Mouse (Mus musculus): Measurements from ENCODE around the gene Snx29. TPM values are rescaled to one million over a fixed set of nuclear protein-coding genes. Genes with fewer than 3 reads are reported as not detected.
A peak's percentile ranks its signal among the peaks of the same experiment; 100 is the strongest.

Snx29 gene
- polyA plus RNA-seq, 1 experiment from 2014 or later = 11.4 TPM

- Histone ChIP-seq H3K36me3 (ENCODE audit: control insufficient read depth, insufficient read depth, low read length) (peaks cover 2% of the 10 kb centered on the region; the same call in 1 of the 2 replicates), H3K4me2 (ENCODE audit: low read depth, low read length) (no peak overlapping the region), H3K9me3 (ENCODE audit: control insufficient read depth, low read length) (no peaks in the 10 kb centered on the region), H3K4me1 (replicated peaks; ENCODE audit: control insufficient read depth, insufficient read depth, low read length) (no peaks in the 10 kb centered on the region), H3K9ac (ENCODE audit: low read length) (no peak overlapping the region), H3K27me3 (ENCODE audit: control insufficient read depth, insufficient read depth, low read depth, low read length) (no peaks in the 10 kb centered on the region), H3K27ac (ENCODE audit: low read length) (no peak overlapping the region), H3K4me3 (ENCODE audit: low read length) (no peak overlapping the region)
- WGBS = 42% methylated on average over 7 of the region's 7 CpGs
- ATAC-seq (ENCODE audit: low read depth) = no peak
Observed at GRCm38 (mm10) chr16:11425279-11425678, 102.6 kb downstream of the Snx29 start.

GRCm38 (mm10) chr16:11426810-11427537 lies 104.3 kb downstream of the Snx29 start:
- Histone ChIP-seq H3K4me2 (ENCODE audit: low read depth, low read length) (no peak overlapping the region), H3K4me3 (ENCODE audit: low read length) (no peak overlapping the region), H3K9me3 (ENCODE audit: control insufficient read depth, low read length) (no peaks in the 10 kb centered on the region), H3K27me3 (ENCODE audit: control insufficient read depth, insufficient read depth, low read depth, low read length) (no peaks in the 10 kb centered on the region), H3K27ac (ENCODE audit: low read length) (no peak overlapping the region), H3K36me3 (ENCODE audit: control insufficient read depth, insufficient read depth, low read length) (peaks cover 2% of the 10 kb centered on the region; the same call in 1 of the 2 replicates), H3K9ac (ENCODE audit: low read length) (no peak overlapping the region), H3K4me1 (replicated peaks; ENCODE audit: control insufficient read depth, insufficient read depth, low read length) (no peaks in the 10 kb centered on the region)
- WGBS = 65% methylated on average over 8 of the region's 8 CpGs
- no peak for ATAC-seq (ENCODE audit: low read depth)

GRCm38 (mm10) chr16:11429784-11430183 lies 107.1 kb downstream of the Snx29 start:
- H3K9ac ChIP-seq (ENCODE audit: low read length) = no peak overlapping the region
- no peaks in the 10 kb centered on the region for H3K36me3 ChIP-seq (ENCODE audit: control insufficient read depth, insufficient read depth, low read length)
- no peak overlapping the region for H3K4me3 ChIP-seq (ENCODE audit: low read length)
- H3K4me2 ChIP-seq (ENCODE audit: low read depth, low read length) = no peak overlapping the region
- WGBS = 77% methylated on average over 3 of the region's 3 CpGs
- H3K4me1 ChIP-seq (replicated peaks; ENCODE audit: control insufficient read depth, insufficient read depth, low read length) = no peaks in the 10 kb centered on the region
- no peak for ATAC-seq (ENCODE audit: low read depth)
- no peaks in the 10 kb centered on the region for H3K9me3 ChIP-seq (ENCODE audit: control insufficient read depth, low read length)
- H3K27ac ChIP-seq (ENCODE audit: low read length) = no peak overlapping the region
- no peaks in the 10 kb centered on the region for H3K27me3 ChIP-seq (ENCODE audit: control insufficient read depth, insufficient read depth, low read depth, low read length)

- no peaks in the 10 kb centered on the region for H3K27me3 ChIP-seq (ENCODE audit: control insufficient read depth, insufficient read depth, low read depth, low read length)
- H3K4me2 ChIP-seq (ENCODE audit: low read depth, low read length) = no peak overlapping the region
- no peaks in the 10 kb centered on the region for H3K36me3 ChIP-seq (ENCODE audit: control insufficient read depth, insufficient read depth, low read length)
- no peak overlapping the region for H3K9ac ChIP-seq (ENCODE audit: low read length)
- no peak for ATAC-seq (ENCODE audit: low read depth)
- no peaks in the 10 kb centered on the region for H3K9me3 ChIP-seq (ENCODE audit: control insufficient read depth, low read length)
- WGBS = 84% methylated on average over 6 of the region's 6 CpGs
- H3K4me3 ChIP-seq (ENCODE audit: low read length) = no peak overlapping the region
- H3K27ac ChIP-seq (ENCODE audit: low read length) = no peak overlapping the region
- H3K4me1 ChIP-seq (replicated peaks; ENCODE audit: control insufficient read depth, insufficient read depth, low read length) = no peaks in the 10 kb centered on the region
Observed at GRCm38 (mm10) chr16:11430520-11430919, 107.8 kb downstream of the Snx29 start.

- no peak overlapping the region for H3K9ac ChIP-seq (ENCODE audit: low read length)
- no peak for ATAC-seq (ENCODE audit: low read depth)
- H3K4me3 ChIP-seq (ENCODE audit: low read length) = no peak overlapping the region
- H3K9me3 ChIP-seq (ENCODE audit: control insufficient read depth, low read length) = no peaks in the 10 kb centered on the region
- no peak overlapping the region for H3K4me2 ChIP-seq (ENCODE audit: low read depth, low read length)
- H3K4me1 ChIP-seq (replicated peaks; ENCODE audit: control insufficient read depth, insufficient read depth, low read length) = peaks cover 14% of the 10 kb centered on the region
- H3K27ac ChIP-seq (ENCODE audit: low read length) = no peak overlapping the region
- no peaks in the 10 kb centered on the region for H3K27me3 ChIP-seq (ENCODE audit: control insufficient read depth, insufficient read depth, low read depth, low read length)
- no peaks in the 10 kb centered on the region for H3K36me3 ChIP-seq (ENCODE audit: control insufficient read depth, insufficient read depth, low read length)
Observed at GRCm38 (mm10) chr16:11433779-11434178, 111.1 kb downstream of the Snx29 start.

GRCm38 (mm10) chr16:11437641-11438040 lies 114.9 kb downstream of the Snx29 start:
- peak overlapping the region; percentile 12; the same call in 1 of the 2 replicates for H3K9ac ChIP-seq (ENCODE audit: low read length)
- no peaks in the 10 kb centered on the region for H3K36me3 ChIP-seq (ENCODE audit: control insufficient read depth, insufficient read depth, low read length)
- peaks cover 23% of the 10 kb centered on the region for H3K4me1 ChIP-seq (replicated peaks; ENCODE audit: control insufficient read depth, insufficient read depth, low read length)
- ATAC-seq (ENCODE audit: low read depth) = no peak
- no peaks in the 10 kb centered on the region for H3K27me3 ChIP-seq (ENCODE audit: control insufficient read depth, insufficient read depth, low read depth, low read length)
- peak overlapping the region; percentile 79 for H3K27ac ChIP-seq (ENCODE audit: low read length)
- WGBS = 71% methylated on average over 3 of the region's 3 CpGs
- no peak overlapping the region for H3K4me2 ChIP-seq (ENCODE audit: low read depth, low read length)
- H3K9me3 ChIP-seq (ENCODE audit: control insufficient read depth, low read length) = no peaks in the 10 kb centered on the region
- no peak overlapping the region for H3K4me3 ChIP-seq (ENCODE audit: low read length)

GRCm38 (mm10) chr16:11439417-11439816 lies 116.7 kb downstream of the Snx29 start:
- 51% methylated on average over 6 of the region's 6 CpGs for WGBS
- no peaks in the 10 kb centered on the region for H3K9me3 ChIP-seq (ENCODE audit: control insufficient read depth, low read length)
- no peaks in the 10 kb centered on the region for H3K27me3 ChIP-seq (ENCODE audit: control insufficient read depth, insufficient read depth, low read depth, low read length)
- no peak overlapping the region for H3K4me3 ChIP-seq (ENCODE audit: low read length)
- peak overlapping the region; percentile 92 for H3K27ac ChIP-seq (ENCODE audit: low read length)
- ATAC-seq (ENCODE audit: low read depth) = peak; percentile 94
- H3K9ac ChIP-seq (ENCODE audit: low read length) = no peak overlapping the region
- H3K4me1 ChIP-seq (replicated peaks; ENCODE audit: control insufficient read depth, insufficient read depth, low read length) = peaks cover 23% of the 10 kb centered on the region
- H3K36me3 ChIP-seq (ENCODE audit: control insufficient read depth, insufficient read depth, low read length) = no peaks in the 10 kb centered on the region
- H3K4me2 ChIP-seq (ENCODE audit: low read depth, low read length) = no peak overlapping the region

- Histone ChIP-seq H3K27me3 (ENCODE audit: control insufficient read depth, insufficient read depth, low read depth, low read length) (no peaks in the 10 kb centered on the region), H3K4me2 (ENCODE audit: low read depth, low read length) (no peak overlapping the region), H3K4me1 (replicated peaks; ENCODE audit: control insufficient read depth, insufficient read depth, low read length) (peaks cover 26% of the 10 kb centered on the region), H3K27ac (ENCODE audit: low read length) (no peak overlapping the region), H3K36me3 (ENCODE audit: control insufficient read depth, insufficient read depth, low read length) (no peaks in the 10 kb centered on the region), H3K9me3 (ENCODE audit: control insufficient read depth, low read length) (no peaks in the 10 kb centered on the region), H3K9ac (ENCODE audit: low read length) (no peak overlapping the region), H3K4me3 (ENCODE audit: low read length) (no peak overlapping the region)
- ATAC-seq (ENCODE audit: low read depth) = no peak
- WGBS = 78% methylated on average over 4 of the region's 4 CpGs
Observed at GRCm38 (mm10) chr16:11441616-11442015, 118.9 kb downstream of the Snx29 start.

- peaks cover 22% of the 10 kb centered on the region for H3K4me1 ChIP-seq (replicated peaks; ENCODE audit: control insufficient read depth, insufficient read depth, low read length)
- no peak overlapping the region for H3K4me2 ChIP-seq (ENCODE audit: low read depth, low read length)
- H3K4me3 ChIP-seq (ENCODE audit: low read length) = no peak overlapping the region
- H3K27me3 ChIP-seq (ENCODE audit: control insufficient read depth, insufficient read depth, low read depth, low read length) = no peaks in the 10 kb centered on the region
- H3K27ac ChIP-seq (ENCODE audit: low read length) = no peak overlapping the region
- ATAC-seq (ENCODE audit: low read depth) = no peak
- no peak overlapping the region for H3K9ac ChIP-seq (ENCODE audit: low read length)
- H3K36me3 ChIP-seq (ENCODE audit: control insufficient read depth, insufficient read depth, low read length) = no peaks in the 10 kb centered on the region
- H3K9me3 ChIP-seq (ENCODE audit: control insufficient read depth, low read length) = no peaks in the 10 kb centered on the region
Observed at GRCm38 (mm10) chr16:11442534-11442933, 119.8 kb downstream of the Snx29 start.
